Mouse (Mus musculus) CH12.LX (cell line): ENCODE data around the gene Emilin3.

ENCODE experiments used
- CTCF ChIP-seq, 2 experiments: IDR thresholded peaks in 1 of 2; conservative IDR thresholded peaks in 1 of 2; 2 replicates each; pipeline ENCODE4 v1.5.1; 2011 to 2012; ENCODE audit warnings: low read depth in 2 of 2, low read length in 2 of 2, improper control_type of control experiment in 1 of 2, inconsistent platforms in 1 of 2, mild to moderate bottlenecking in 1 of 2, moderate library complexity in 1 of 2
- EP300 ChIP-seq: IDR thresholded peaks from 2 replicates; pipeline ENCODE4 v1.6.1; 2011; ENCODE audit warnings: low read length, improper control_type of control experiment
- MAZ ChIP-seq: IDR thresholded peaks from 2 replicates; pipeline ENCODE4 v1.6.1; 2012; ENCODE audit warnings: low read depth, mild to moderate bottlenecking, inconsistent platforms, low read length, improper control_type of control experiment, moderate library complexity
- NRF1 ChIP-seq: IDR thresholded peaks from 2 replicates; pipeline ENCODE4 v1.6.1; 2014; ENCODE audit warnings: low read depth, mild to moderate bottlenecking, inconsistent platforms, low read length, improper control_type of control experiment, moderate library complexity
- SMC3 ChIP-seq: IDR thresholded peaks from 2 replicates; pipeline ENCODE4 v1.6.1; 2011; ENCODE audit warnings: low read depth, low read length, improper control_type of control experiment

DNA sequence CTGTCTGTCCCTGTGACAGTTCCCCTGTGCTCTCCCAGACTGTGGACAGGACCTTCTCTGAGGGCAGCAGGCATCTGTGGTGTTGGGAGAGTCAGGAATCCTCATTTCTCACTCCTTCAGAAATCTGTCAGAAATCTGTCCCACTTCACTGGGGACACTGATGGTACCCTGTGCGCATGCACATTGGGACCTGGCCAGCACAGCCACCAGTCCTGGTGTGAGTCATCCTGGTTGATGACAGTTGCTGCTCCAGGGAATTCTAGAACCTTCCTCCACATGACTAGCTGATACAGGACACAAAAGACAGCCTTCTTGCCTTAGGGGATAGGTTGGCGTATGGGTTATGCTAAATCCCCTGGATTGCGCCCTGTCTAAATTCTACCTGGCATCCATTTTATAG, 5.2 kb upstream of the Emilin3 start:
- no peak for TF ChIP-seq MAZ
- no peak for TF ChIP-seq CTCF (conservative IDR thresholded peaks at IDR 0.05 in 1 of 2, IDR thresholded peaks at IDR 0.05 in 1 of 2; ENCODE audit: low read depth in 2 of 2, low read length in 2 of 2)
- no peak for TF ChIP-seq NRF1
- no peak for TF ChIP-seq EP300
- TF ChIP-seq SMC3 = no peak
